Comparison of ENCODE assay signal across 9 mouse cellular contexts in genomic region chr4:135816905-135817622, GRCm38 (mm10). TPM values are rescaled to one million over a fixed set of nuclear protein-coding genes. Genes with fewer than 3 reads are reported as not detected.
DNase-seq lines count a peak whose midpoint lies in the region; ATAC-seq and TF ChIP-seq lines count a peak whose summit lies in the region.
"Had no signal": no experiment of that assay in that cellular context is flagged by ENCODE, and none has a peak within 500 bp of the region (broad histone marks: within the 10 kb centered on the region; RNA-seq: fewer than 3 reads in every experiment).

No protein-coding gene starts in this region.

- 44% methylated on average over 12 of the region's 12 CpGs for WGBS in limb, embryonic 11.5 days

- H3K27me3 ChIP-seq in limb, embryonic 11.5 days (ENCODE audit: control insufficient read depth, insufficient read depth, low read length): no peaks in the 10 kb centered on the region
- H3K27me3 ChIP-seq: embryonic facial prominence, embryonic 13.5 days had no signal

- intact Hi-C loops in gastrocnemius, postnatal 36 days (cut with DNase I): no loop called here

- H3K4me3 ChIP-seq in limb, embryonic 11.5 days (ENCODE audit: low read depth, low read length): no peak overlapping the region
- H3K4me3 ChIP-seq: embryonic facial prominence, embryonic 13.5 days had no signal

- H3K4me2 ChIP-seq in limb, embryonic 11.5 days (ENCODE audit: low read depth, severe bottlenecking): no peak overlapping the region
- H3K4me2 ChIP-seq: embryonic facial prominence, embryonic 13.5 days had no signal

- no peak for ATAC-seq in limb, embryonic 11.5 days (ENCODE audit: insufficient number of reproducible peaks, low FRiP score, low TSS enrichment, low read depth)
- peak; percentile 46; the same call in 1 of the 2 replicates for ATAC-seq in neutrophil, adult 5-6 weeks (ENCODE audit: extremely low read depth, insufficient number of reproducible peaks, low FRiP score, poor library complexity, severe bottlenecking)

- no peak for TF ChIP-seq POLR2A in brain, embryonic 14.5 days (IDR thresholded peaks at IDR 0.05; ENCODE audit: borderline replicate concordance, extremely low read depth, insufficient read depth, insufficient read length, poor library complexity, severe bottlenecking)

- no peak overlapping the region for H3K27ac ChIP-seq in limb, embryonic 11.5 days (replicated peaks; ENCODE audit: low read depth, low read length)
- H3K27ac ChIP-seq: embryonic facial prominence, embryonic 13.5 days had no signal

- H3K9ac ChIP-seq in limb, embryonic 11.5 days (ENCODE audit: low read length): no peak overlapping the region
- H3K9ac ChIP-seq: embryonic facial prominence, embryonic 13.5 days had no signal

- H3K4me1 ChIP-seq in limb, embryonic 11.5 days (ENCODE audit: control insufficient read depth, insufficient read depth, low read length): no peaks in the 10 kb centered on the region

- peak; percentile 54 for DNase-seq in gastrocnemius, adult 18-20 months (ENCODE audit: low spot score)
- DNase-seq in gastrocnemius, postnatal 25 days: no peak
- DNase-seq in right cerebral cortex, postnatal 14 days: peak; percentile 48
- DNase-seq in right cerebral cortex, adult 18-20 months: no peak
- DNase-seq in brain, embryonic 14.5 days (ENCODE audit: low read depth): peak; percentile 44
- DNase-seq in limb, embryonic 11.5 days (ENCODE audit: low spot score): peak; percentile 63
- no peak for DNase-seq in gastrocnemius, postnatal 36 days

- H3K36me3 ChIP-seq in limb, embryonic 11.5 days (ENCODE audit: control insufficient read depth, insufficient read depth, low read length): no peaks in the 10 kb centered on the region
- H3K36me3 ChIP-seq: embryonic facial prominence, embryonic 13.5 days had no signal

- no peaks in the 10 kb centered on the region for H3K9me3 ChIP-seq in limb, embryonic 11.5 days (ENCODE audit: control insufficient read depth, low read length)

- peak; percentile 66; the same call in 1 of the 2 replicates for TF ChIP-seq CTCF in brain, embryonic 14.5 days (IDR thresholded peaks at IDR 0.05; ENCODE audit: borderline replicate concordance, extremely low read depth, insufficient read depth, insufficient read length)

RNA-seq across cellular contexts. Expression of gene Srsf10, which starts 38.5 kb away (rescaled TPM):
- total RNA-seq in gastrocnemius, adult 18-20 months (2021): 10 to 100 TPM; 25.6 to 27.0 TPM
- 10 to 100 TPM; 22.6 to 25.2 TPM for total RNA-seq in gastrocnemius, postnatal 25 days (2021)
- 128 and 142 TPM in 2 replicates for polyA plus RNA-seq in brain, embryonic 14.5 days (2012; rRNA removed)
- polyA plus RNA-seq in limb, embryonic 11.5 days (2014; fragmentation: Nextera tagmentation; extraction: Ambion mirVana): 435 and 442 TPM in 2 replicates
- total RNA-seq in neutrophil, adult 5-6 weeks (2017): 306 and 325 TPM in 2 replicates
- total RNA-seq in gastrocnemius, postnatal 36 days (2021): 10 to 100 TPM; 23.7 to 23.9 TPM

RNA-seq across cellular contexts. Expression of gene Pnrc2, which starts 56.6 kb away (rescaled TPM):
- total RNA-seq in gastrocnemius, adult 18-20 months (2021): 10 to 100 TPM; 39.8 to 42.2 TPM
- total RNA-seq in gastrocnemius, postnatal 25 days (2021): 10 to 100 TPM; 25.7 to 36.4 TPM
- polyA plus RNA-seq in brain, embryonic 14.5 days (2012; rRNA removed): 67.1 and 74.4 TPM in 2 replicates
- 232 and 234 TPM in 2 replicates for polyA plus RNA-seq in limb, embryonic 11.5 days (2014; fragmentation: Nextera tagmentation; extraction: Ambion mirVana)
- 315 and 327 TPM in 2 replicates for total RNA-seq in neutrophil, adult 5-6 weeks (2017)
- 10 to 100 TPM; 25.4 to 31.2 TPM for total RNA-seq in gastrocnemius, postnatal 36 days (2021)

RNA-seq across cellular contexts. Expression of gene Myom3, which starts 57.5 kb away (rescaled TPM):
- 10 to 100 TPM; 70.5 to 78.3 TPM for total RNA-seq in gastrocnemius, adult 18-20 months (2021)
- total RNA-seq in gastrocnemius, postnatal 25 days (2021): 10 to 100 TPM; 58.1 to 76.7 TPM
- polyA plus RNA-seq in brain, embryonic 14.5 days (2012; rRNA removed): 0.10 and 0.15 TPM in 2 replicates
- polyA plus RNA-seq in limb, embryonic 11.5 days (2014; fragmentation: Nextera tagmentation; extraction: Ambion mirVana): 0.05 and 0.10 TPM in 2 replicates
- 0.12 TPM in 1 of 2 replicates, not detected in the other for total RNA-seq in neutrophil, adult 5-6 weeks (2017)
- 10 to 100 TPM; 23.1 to 57.4 TPM for total RNA-seq in gastrocnemius, postnatal 36 days (2021)

Comparison
In these comparisons a context has a peak if more than half of its experiments do, and no peak if none do; other contexts are left out.
1. DNase-seq: peak in gastrocnemius, adult 18-20 months (single experiment), right cerebral cortex, postnatal 14 days (single experiment), brain, embryonic 14.5 days (single experiment) and limb, embryonic 11.5 days (single experiment); none in gastrocnemius, postnatal 25 days (single experiment), right cerebral cortex, adult 18-20 months (single experiment) and gastrocnemius, postnatal 36 days (0 of 2).
2. RNA of gene Srsf10, which starts 38.5 kb away (total RNA-seq): 306 to 325 TPM in neutrophil, adult 5-6 weeks; 25.6 to 27.0 TPM in gastrocnemius, adult 18-20 months, 22.6 to 25.2 TPM in gastrocnemius, postnatal 25 days and 23.7 to 23.9 TPM in gastrocnemius, postnatal 36 days; every median in the first group is over 10 times any median in the second.
3. RNA of gene Myom3, which starts 57.5 kb away (total RNA-seq): 70.5 to 78.3 TPM in gastrocnemius, adult 18-20 months, 58.1 to 76.7 TPM in gastrocnemius, postnatal 25 days and 23.1 to 57.4 TPM in gastrocnemius, postnatal 36 days; 0.12 TPM in neutrophil, adult 5-6 weeks; every median in the first group is over 10 times any median in the second.